Mouse (Mus musculus) pancreas, adult 10 weeks (tissue): ENCODE data around the gene Actr8. TPM values are rescaled to one million over a fixed set of nuclear protein-coding genes. Genes with fewer than 3 reads are reported as not detected.

Experiments used
- polyA plus RNA-seq: library from polyadenylated mRNA; stranded (reverse); fragments of 350-450 nt; fragmentation: Illumina TruSeq; extraction: RNeasy Lipid Tissue Mini Kit (QIAGEN cat#74804); gene quantifications from one replicate; pipeline ENCODE4 v1.2.3, GENCODE M21; 2015; ENCODE audit warnings: low read depth, low replicate concordance; ENCODE audit not compliant: insufficient read depth

Gene Actr8
- 12.6 TPM for polyA plus RNA-seq

GRCm38 (mm10) chr14:29978254-29979204 is at the start of gene Actr8:
TSS of gene Actr8 (plus strand) at chr14:29978337.

GRCm38 (mm10) chr14:29968075-29968821 is 9.9 kb upstream of the Actr8 start, which contains the start of gene Selenok:
TSS of gene Selenok (plus strand) at chr14:29968308.

GRCm38 (mm10) chr14:30008733-30009575 is 30.8 kb downstream of the Actr8 start, which contains the start of the genes Il17rb and Chdh:
TSS of gene Il17rb (minus strand) at chr14:30008896.
TSS of gene Chdh (plus strand) at chr14:30009023.

Other genes with a start within 250 kb of the Actr8 start
- 26.5 TPM for gene Selenok, start 10.0 kb upstream of the Actr8 start, polyA plus RNA-seq
- gene Il17rb, start 30.6 kb downstream of the Actr8 start, polyA plus RNA-seq = 0.85 TPM
- gene Chdh, start 30.7 kb downstream of the Actr8 start, polyA plus RNA-seq = 3.8 TPM